Comparison of ENCODE assay signal across 11 mouse cellular contexts in genomic region chr14:117841797-117842553, GRCm38 (mm10).
DNase-seq lines count a peak whose midpoint lies in the region; ATAC-seq and TF ChIP-seq lines count a peak whose summit lies in the region.
"Had no signal": no experiment of that assay in that cellular context is flagged by ENCODE, and none has a peak within 500 bp of the region (broad histone marks: within the 10 kb centered on the region; RNA-seq: fewer than 3 reads in every experiment).

No protein-coding gene starts in this region.

- H3K9me3 ChIP-seq in hindbrain, embryonic 12.5 days (replicated peaks), result no peaks in the 10 kb centered on the region
- no peaks in the 10 kb centered on the region for H3K9me3 ChIP-seq in hindbrain, embryonic 11.5 days (ENCODE audit: control insufficient read depth, low read length)
- no peaks in the 10 kb centered on the region for H3K9me3 ChIP-seq in midbrain, postnatal 0 days (ENCODE audit: low read length)
- no peaks in the 10 kb centered on the region for H3K9me3 ChIP-seq in midbrain, embryonic 10.5 days (replicated peaks)
- H3K9me3 ChIP-seq in stomach, embryonic 15.5 days, result no peaks in the 10 kb centered on the region
- H3K9me3 ChIP-seq: liver, embryonic 13.5 days had no signal

- DNase-seq in hindbrain, embryonic 11.5 days (ENCODE audit: low spot score), result no peak
- DNase-seq in midbrain, postnatal 0 days (ENCODE audit: low spot score), result peak; percentile 34
- no peak for DNase-seq in midbrain, embryonic 10.5 days (ENCODE audit: low spot score)
- peak; percentile 21 to 26 for DNase-seq in heart, postnatal 10 days
- DNase-seq in natural killer cell, adult 2 months (ENCODE audit: low spot score in 2 of 2), result no peak
- DNase-seq in urinary bladder, adult 2 months (ENCODE audit: low spot score), result no peak
- DNase-seq: cerebellum, postnatal 14 days; liver, embryonic 13.5 days; right cerebral cortex, postnatal 14 days had no signal

- H3K4me2 ChIP-seq in hindbrain, embryonic 12.5 days (replicated peaks), result no peak overlapping the region
- no peak overlapping the region for H3K4me2 ChIP-seq in hindbrain, embryonic 11.5 days (replicated peaks; ENCODE audit: low read depth, low read length)
- no peak overlapping the region for H3K4me2 ChIP-seq in midbrain, postnatal 0 days (ENCODE audit: low read depth, low read length, poor library complexity, severe bottlenecking)
- no peak overlapping the region for H3K4me2 ChIP-seq in stomach, embryonic 15.5 days
- H3K4me2 ChIP-seq: liver, embryonic 13.5 days had no signal

- TF ChIP-seq CTCF in midbrain, postnatal 0 days (IDR thresholded peaks at IDR 0.05), result no peak

- H3K36me3 ChIP-seq in hindbrain, embryonic 12.5 days, result no peaks in the 10 kb centered on the region
- no peaks in the 10 kb centered on the region for H3K36me3 ChIP-seq in hindbrain, embryonic 11.5 days (ENCODE audit: control insufficient read depth, insufficient read depth, low read length)
- H3K36me3 ChIP-seq in midbrain, postnatal 0 days (ENCODE audit: insufficient read depth, low read length), result no peaks in the 10 kb centered on the region
- H3K36me3 ChIP-seq in midbrain, embryonic 10.5 days, result no peaks in the 10 kb centered on the region
- H3K36me3 ChIP-seq in stomach, embryonic 15.5 days, result no peaks in the 10 kb centered on the region
- H3K36me3 ChIP-seq: liver, embryonic 13.5 days had no signal

- WGBS in hindbrain, embryonic 12.5 days, result 59% methylated on average over 14 of the region's 14 CpGs
- 76% methylated on average over 14 of the region's 14 CpGs for WGBS in hindbrain, embryonic 11.5 days
- 75% methylated on average over 14 of the region's 14 CpGs for WGBS in midbrain, postnatal 0 days
- 90% methylated on average over 14 of the region's 14 CpGs for WGBS in midbrain, embryonic 10.5 days
- 36% methylated on average over 14 of the region's 14 CpGs for WGBS in stomach, embryonic 15.5 days

- H3K27ac ChIP-seq in hindbrain, embryonic 12.5 days, result no peak overlapping the region
- no peak overlapping the region; the same call in 1 of the 2 replicates for H3K27ac ChIP-seq in hindbrain, embryonic 11.5 days (ENCODE audit: low read depth, low read length)
- H3K27ac ChIP-seq in midbrain, postnatal 0 days (ENCODE audit: low read depth, low read length), result no peak overlapping the region
- H3K27ac ChIP-seq in midbrain, embryonic 10.5 days (replicated peaks), result no peak overlapping the region
- 0 out of 2 replicates have a peak overlapping the region, but pooled peaks have one; percentile 12 for H3K27ac ChIP-seq in stomach, embryonic 15.5 days
- H3K27ac ChIP-seq: liver, embryonic 13.5 days had no signal

- no peaks in the 10 kb centered on the region for H3K27me3 ChIP-seq in hindbrain, embryonic 12.5 days
- no peaks in the 10 kb centered on the region for H3K27me3 ChIP-seq in hindbrain, embryonic 11.5 days (ENCODE audit: control insufficient read depth, insufficient read depth, low read length)
- H3K27me3 ChIP-seq in midbrain, postnatal 0 days (ENCODE audit: insufficient read depth, low read length), result no peaks in the 10 kb centered on the region
- no peaks in the 10 kb centered on the region for H3K27me3 ChIP-seq in midbrain, embryonic 10.5 days (ENCODE audit: low read depth, poor library complexity, severe bottlenecking)
- H3K27me3 ChIP-seq in stomach, embryonic 15.5 days (replicated peaks), result no peaks in the 10 kb centered on the region
- H3K27me3 ChIP-seq: liver, embryonic 13.5 days had no signal

- H3K9ac ChIP-seq in hindbrain, embryonic 12.5 days, result no peak overlapping the region
- H3K9ac ChIP-seq in hindbrain, embryonic 11.5 days (ENCODE audit: low read depth, low read length), result no peak overlapping the region
- no peak overlapping the region for H3K9ac ChIP-seq in midbrain, postnatal 0 days (replicated peaks; ENCODE audit: low read length, poor library complexity, severe bottlenecking)
- no peak overlapping the region for H3K9ac ChIP-seq in stomach, embryonic 15.5 days
- H3K9ac ChIP-seq: liver, embryonic 13.5 days had no signal

- H3K4me3 ChIP-seq in hindbrain, embryonic 12.5 days, result no peak overlapping the region
- H3K4me3 ChIP-seq in hindbrain, embryonic 11.5 days (ENCODE audit: low read depth, low read length), result no peak overlapping the region
- H3K4me3 ChIP-seq in midbrain, postnatal 0 days (ENCODE audit: low read depth, low read length), result no peak overlapping the region
- no peak overlapping the region for H3K4me3 ChIP-seq in midbrain, embryonic 10.5 days
- no peak overlapping the region for H3K4me3 ChIP-seq in stomach, embryonic 15.5 days (replicated peaks)
- H3K4me3 ChIP-seq: liver, embryonic 13.5 days had no signal

- 0 out of 2 replicates have a peak, but pooled peaks cover 3% of the 10 kb centered on the region for H3K4me1 ChIP-seq in hindbrain, embryonic 12.5 days
- no peaks in the 10 kb centered on the region for H3K4me1 ChIP-seq in hindbrain, embryonic 11.5 days (replicated peaks; ENCODE audit: control insufficient read depth, insufficient read depth, low read length)
- H3K4me1 ChIP-seq in midbrain, postnatal 0 days (ENCODE audit: insufficient read depth, low read length), result no peaks in the 10 kb centered on the region; the same call in 1 of the 2 replicates
- H3K4me1 ChIP-seq in midbrain, embryonic 10.5 days, result no peaks in the 10 kb centered on the region
- peaks cover 4% of the 10 kb centered on the region; the same call in 1 of the 2 replicates for H3K4me1 ChIP-seq in stomach, embryonic 15.5 days
- H3K4me1 ChIP-seq: liver, embryonic 13.5 days had no signal

- ATAC-seq in hindbrain, embryonic 12.5 days (ENCODE audit: low FRiP score), result peak; percentile 50; the same call in 1 of the 2 replicates
- ATAC-seq in hindbrain, embryonic 11.5 days (ENCODE audit: low FRiP score), result no peak
- ATAC-seq in midbrain, postnatal 0 days (ENCODE audit: low FRiP score), result no peak
- peak; percentile 47; the same call in 1 of the 2 replicates for ATAC-seq in stomach, embryonic 15.5 days (ENCODE audit: insufficient read depth, low FRiP score, low read depth)

- intact Hi-C loops in heart, postnatal 10 days (cut with DNase I), result no loop called here

Comparison
In these comparisons a context has a peak if more than half of its experiments do, and no peak if none do; other contexts are left out.
1. ATAC-seq: peak in hindbrain, embryonic 12.5 days (single experiment) and stomach, embryonic 15.5 days (single experiment); none in hindbrain, embryonic 11.5 days (single experiment) and midbrain, postnatal 0 days (single experiment).
2. DNase-seq: peak in midbrain, postnatal 0 days (single experiment) and heart, postnatal 10 days (2 of 2); none in hindbrain, embryonic 11.5 days (single experiment), midbrain, embryonic 10.5 days (single experiment), natural killer cell, adult 2 months (0 of 2) and urinary bladder, adult 2 months (single experiment).